7 mouse cellular contexts compared by ENCODE assay signal in the genomic region with DNA sequence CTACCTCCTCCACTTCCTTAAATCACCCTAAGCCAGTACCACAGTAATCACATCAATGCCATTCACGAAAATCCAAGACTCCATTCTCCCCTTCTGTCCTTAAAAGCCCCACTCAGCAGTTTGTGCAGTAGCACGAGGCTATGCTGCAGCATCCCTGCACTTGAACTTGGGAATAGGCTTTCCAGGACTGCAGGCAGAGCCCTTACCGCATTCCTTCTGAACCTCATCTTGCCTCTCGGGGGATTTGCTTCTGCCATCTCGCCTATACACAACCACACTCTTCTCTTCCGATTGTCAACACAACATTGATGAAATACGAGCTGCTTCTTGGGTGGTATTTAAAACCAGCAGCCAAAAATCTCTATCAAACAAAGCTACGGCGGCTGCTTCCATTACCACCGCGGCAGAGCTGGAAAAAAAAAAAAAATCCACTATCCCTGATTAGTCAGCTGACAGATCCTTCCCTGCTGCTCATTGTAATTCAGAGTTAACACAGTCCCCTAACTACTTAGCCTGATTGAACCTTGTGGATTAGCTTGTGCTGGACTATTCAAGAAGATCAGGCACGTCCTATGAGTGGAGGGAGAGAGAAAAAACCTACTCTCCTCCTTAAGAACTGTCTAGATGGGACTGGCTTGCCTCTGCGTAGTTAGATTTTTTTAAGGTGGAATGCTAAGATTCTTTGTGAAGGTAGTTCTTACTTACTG. TPM values are rescaled to one million over a fixed set of nuclear protein-coding genes. Genes with fewer than 3 reads are reported as not detected.
DNase-seq lines count a peak whose midpoint lies in the region; ATAC-seq and TF ChIP-seq lines count a peak whose summit lies in the region.

No protein-coding gene starts in this region.

- H3K79me2 ChIP-seq in liver, adult 2 months (ENCODE audit: control insufficient read depth, insufficient read depth, low read length): no peaks in the 10 kb centered on the region

- H3K27me3 ChIP-seq in liver, adult 2 months (ENCODE audit: control insufficient read depth, insufficient read depth, low read length): no peaks in the 10 kb centered on the region
- no peaks in the 10 kb centered on the region for H3K27me3 ChIP-seq in liver, embryonic 11.5 days (replicated peaks; ENCODE audit: control insufficient read depth, insufficient read depth, low read length)
- H3K27me3 ChIP-seq in embryonic facial prominence, embryonic 13.5 days: no peaks in the 10 kb centered on the region
- H3K27me3 ChIP-seq in intestine, embryonic 16.5 days (replicated peaks; ENCODE audit: control insufficient read depth, insufficient read depth, low read length): no peaks in the 10 kb centered on the region
- H3K27me3 ChIP-seq in midbrain, postnatal 0 days (ENCODE audit: insufficient read depth, low read length): no peaks in the 10 kb centered on the region

- H3K4me3 ChIP-seq in liver, adult 2 months (ENCODE audit: insufficient read depth, low read depth, low read length): no peak overlapping the region
- no peak overlapping the region for H3K4me3 ChIP-seq in liver, embryonic 11.5 days (ENCODE audit: low read depth, low read length)
- H3K4me3 ChIP-seq in embryonic facial prominence, embryonic 13.5 days: peak overlapping the region; percentile 23
- peak overlapping the region; percentile 10 for H3K4me3 ChIP-seq in intestine, embryonic 16.5 days (ENCODE audit: low read length)
- peak overlapping the region; percentile 39 for H3K4me3 ChIP-seq in midbrain, postnatal 0 days (ENCODE audit: low read depth, low read length)

- no peaks in the 10 kb centered on the region for H3K4me1 ChIP-seq in liver, adult 2 months (ENCODE audit: control insufficient read depth, insufficient read depth, low read length)
- H3K4me1 ChIP-seq in liver, embryonic 11.5 days (replicated peaks; ENCODE audit: control insufficient read depth, insufficient read depth, low read length): no peaks in the 10 kb centered on the region
- H3K4me1 ChIP-seq in embryonic facial prominence, embryonic 13.5 days: no peaks in the 10 kb centered on the region
- no peaks in the 10 kb centered on the region for H3K4me1 ChIP-seq in intestine, embryonic 16.5 days (ENCODE audit: control insufficient read depth, insufficient read depth, low read length)
- H3K4me1 ChIP-seq in midbrain, postnatal 0 days (ENCODE audit: insufficient read depth, low read length): no peaks in the 10 kb centered on the region

- 12% methylated on average over 13 of the region's 13 CpGs for WGBS in liver, adult 2 months
- WGBS in liver, embryonic 11.5 days: 27% methylated on average over 13 of the region's 13 CpGs
- WGBS in embryonic facial prominence, embryonic 13.5 days: 22% methylated on average over 13 of the region's 13 CpGs
- WGBS in intestine, embryonic 16.5 days: 21% methylated on average over 13 of the region's 13 CpGs
- WGBS in midbrain, postnatal 0 days: 15% methylated on average over 13 of the region's 13 CpGs

- ATAC-seq in liver, embryonic 11.5 days (replicated peaks; ENCODE audit: low FRiP score): no peak
- ATAC-seq in embryonic facial prominence, embryonic 13.5 days (ENCODE audit: insufficient number of reproducible peaks, insufficient read depth, low FRiP score, low TSS enrichment, low read depth): no peak
- no peak for ATAC-seq in intestine, embryonic 16.5 days
- ATAC-seq in midbrain, postnatal 0 days (ENCODE audit: low FRiP score): peak; percentile 75
- no peak for ATAC-seq in megakaryocyte progenitor cell, adult 5-6 weeks (replicated peaks; ENCODE audit: poor library complexity)

- TF ChIP-seq POLR2A in liver, adult 2 months (IDR thresholded peaks at IDR 0.05; ENCODE audit: extremely low read depth, insufficient read depth, low read length): no peak

- no peak overlapping the region for H3K27ac ChIP-seq in liver, adult 2 months (replicated peaks; ENCODE audit: insufficient read depth, low read depth, low read length)
- no peak overlapping the region for H3K27ac ChIP-seq in liver, embryonic 11.5 days (ENCODE audit: low read depth, low read length)
- H3K27ac ChIP-seq in embryonic facial prominence, embryonic 13.5 days: no peak overlapping the region
- no peak overlapping the region for H3K27ac ChIP-seq in intestine, embryonic 16.5 days (ENCODE audit: low read length)
- H3K27ac ChIP-seq in midbrain, postnatal 0 days (ENCODE audit: low read depth, low read length): peak overlapping the region; percentile 74

- no peak overlapping the region for H3K4me2 ChIP-seq in liver, embryonic 11.5 days
- peak overlapping the region; percentile 45 for H3K4me2 ChIP-seq in embryonic facial prominence, embryonic 13.5 days
- H3K4me2 ChIP-seq in intestine, embryonic 16.5 days (ENCODE audit: low read depth, low read length): no peak overlapping the region
- peak overlapping the region; percentile 36 for H3K4me2 ChIP-seq in midbrain, postnatal 0 days (ENCODE audit: low read depth, low read length, poor library complexity, severe bottlenecking)

- peak; percentile 0 for DNase-seq in liver, adult 2 months (ENCODE audit: extremely low read depth, low read depth, low spot score)
- DNase-seq in liver, embryonic 11.5 days (ENCODE audit: low spot score): no peak
- peak; percentile 39 for DNase-seq in midbrain, postnatal 0 days (ENCODE audit: low spot score)
- no peak for DNase-seq in lung, postnatal 4 days

- no peak for TF ChIP-seq CTCF in liver, adult 2 months (IDR thresholded peaks at IDR 0.05; ENCODE audit: low read depth, low read length)
- no peak for TF ChIP-seq CTCF in midbrain, postnatal 0 days (IDR thresholded peaks at IDR 0.05)

- H3K36me3 ChIP-seq in liver, adult 2 months (ENCODE audit: control insufficient read depth, insufficient read depth, low read length): no peaks in the 10 kb centered on the region
- no peaks in the 10 kb centered on the region for H3K36me3 ChIP-seq in liver, embryonic 11.5 days (ENCODE audit: control insufficient read depth, insufficient read depth, low read length)
- no peaks in the 10 kb centered on the region for H3K36me3 ChIP-seq in embryonic facial prominence, embryonic 13.5 days
- H3K36me3 ChIP-seq in intestine, embryonic 16.5 days (ENCODE audit: control insufficient read depth, insufficient read depth, low read length): no peaks in the 10 kb centered on the region
- H3K36me3 ChIP-seq in midbrain, postnatal 0 days (ENCODE audit: insufficient read depth, low read length): no peaks in the 10 kb centered on the region

- no peaks in the 10 kb centered on the region for H3K9me3 ChIP-seq in liver, embryonic 11.5 days (ENCODE audit: control insufficient read depth, low read length)
- H3K9me3 ChIP-seq in embryonic facial prominence, embryonic 13.5 days: no peaks in the 10 kb centered on the region
- H3K9me3 ChIP-seq in intestine, embryonic 16.5 days (ENCODE audit: control insufficient read depth, low read length): no peaks in the 10 kb centered on the region
- H3K9me3 ChIP-seq in midbrain, postnatal 0 days (ENCODE audit: low read length): no peaks in the 10 kb centered on the region

- H3K9ac ChIP-seq in liver, adult 2 months (ENCODE audit: low read depth, low read length): no peak overlapping the region
- no peak overlapping the region for H3K9ac ChIP-seq in liver, embryonic 11.5 days (ENCODE audit: low read depth, low read length)
- H3K9ac ChIP-seq in embryonic facial prominence, embryonic 13.5 days: no peak overlapping the region
- no peak overlapping the region for H3K9ac ChIP-seq in intestine, embryonic 16.5 days (ENCODE audit: low read depth, low read length)
- peak overlapping the region; percentile 48 for H3K9ac ChIP-seq in midbrain, postnatal 0 days (replicated peaks; ENCODE audit: low read length, poor library complexity, severe bottlenecking)

RNA-seq across cellular contexts. Expression of gene Mcf2, which starts 31.5 kb away (rescaled TPM):
- total RNA-seq in liver, adult 2 months (2014; rRNA removed): not detected in 2 replicates
- polyA plus RNA-seq in liver, adult 2 months (2012; rRNA removed): not detected in 2 replicates
- polyA plus RNA-seq in liver, embryonic 11.5 days (2014; fragmentation: Nextera tagmentation; extraction: Ambion mirVana): 0.05 and 0.10 TPM in 2 replicates
- polyA plus RNA-seq in embryonic facial prominence, embryonic 13.5 days (2015; fragmentation: Nextera tagmentation; extraction: Ambion mirVana): 0.07 TPM in 2 replicates
- 0.07 and 0.13 TPM in 2 replicates for polyA plus RNA-seq in intestine, embryonic 16.5 days (2015; fragmentation: Nextera tagmentation; extraction: Ambion mirVana)
- total RNA-seq in midbrain, postnatal 0 days (2014; rRNA removed): 3.5 and 4.9 TPM in 2 replicates
- 3.9 and 4.1 TPM in 2 replicates for polyA plus RNA-seq in midbrain, postnatal 0 days (2015; fragmentation: Nextera tagmentation; extraction: Ambion mirVana)
- 0.07 and 0.10 TPM in 2 replicates for total RNA-seq in megakaryocyte progenitor cell, adult 5-6 weeks (2015)
- 0.33 and 0.44 TPM in 2 replicates for total RNA-seq in megakaryocyte progenitor cell, adult 5-6 weeks (2017)

Comparison
In these comparisons a context has a peak if more than half of its experiments do, and no peak if none do; other contexts are left out.
1. DNase-seq: peak in liver, adult 2 months (single experiment) and midbrain, postnatal 0 days (single experiment); none in liver, embryonic 11.5 days (single experiment) and lung, postnatal 4 days (0 of 2).
2. H3K4me3 ChIP-seq: peak in embryonic facial prominence, embryonic 13.5 days (single experiment), intestine, embryonic 16.5 days (single experiment) and midbrain, postnatal 0 days (single experiment); none in liver, adult 2 months (single experiment) and liver, embryonic 11.5 days (single experiment).
3. H3K4me2 ChIP-seq: peak in embryonic facial prominence, embryonic 13.5 days (single experiment) and midbrain, postnatal 0 days (single experiment); none in liver, embryonic 11.5 days (single experiment) and intestine, embryonic 16.5 days (single experiment).